Mouse (Mus musculus): ENCODE data around the gene Tln2. TPM values are rescaled to one million over a fixed set of nuclear protein-coding genes. Genes with fewer than 3 reads are reported as not detected.

Gene Tln2
- polyA plus RNA-seq (2014; fragmentation: Nextera tagmentation; extraction: Ambion mirVana), result 18.7 and 24.0 TPM in 2 replicates

GRCm38 (mm10) chr9:67559603-67560002 lies at the start of gene Tln2:
Gene Tln2 (minus strand): TSS chr9:67559703.
- Histone ChIP-seq H3K9ac (ENCODE audit: low read depth, low read length) (no peak within 1 kb of the TSS), H3K36me3 (ENCODE audit: control insufficient read depth, insufficient read depth, low read length) (no peaks in the 10 kb centered on the region), H3K27me3 (ENCODE audit: control insufficient read depth, insufficient read depth, low read length) (no peaks in the 10 kb centered on the region), H3K4me2 (replicated peaks; ENCODE audit: low read depth, low read length) (no peak within 1 kb of the TSS), H3K9me3 (ENCODE audit: control insufficient read depth, low read length) (peaks cover 3% of the 10 kb centered on the region; the same call in 1 of the 2 replicates), H3K27ac (ENCODE audit: low read depth, low read length) (no peak within 1 kb of the TSS), H3K4me3 (ENCODE audit: low read length) (no peak within 1 kb of the TSS), H3K4me1 (ENCODE audit: control insufficient read depth, insufficient read depth, low read length) (no peaks in the 10 kb centered on the region)
- 93% methylated on average over 4 of the region's 4 CpGs for WGBS
- no peak for ATAC-seq (ENCODE audit: low FRiP score, low TSS enrichment)

GRCm38 (mm10) chr9:67609226-67609625 lies 49.7 kb upstream of the Tln2 start:
- H3K27me3 ChIP-seq (ENCODE audit: control insufficient read depth, insufficient read depth, low read length), result no peaks in the 10 kb centered on the region
- 94% methylated on average over 1 of the region's 1 CpGs for WGBS

GRCm38 (mm10) chr9:67607786-67608366 lies 48.4 kb upstream of the Tln2 start:
- no peaks in the 10 kb centered on the region for H3K9me3 ChIP-seq (ENCODE audit: control insufficient read depth, low read length)
- no peak overlapping the region for H3K27ac ChIP-seq (ENCODE audit: low read depth, low read length)

More at GRCm38 (mm10) chr9:67609226-67609625, 49.7 kb upstream of the Tln2 start:
- ATAC-seq (ENCODE audit: low FRiP score, low TSS enrichment), result no peak
- peaks cover 5% of the 10 kb centered on the region; the same call in 1 of the 2 replicates for H3K4me1 ChIP-seq (ENCODE audit: control insufficient read depth, insufficient read depth, low read length)
- no peaks in the 10 kb centered on the region for H3K9me3 ChIP-seq (ENCODE audit: control insufficient read depth, low read length)
- H3K27ac ChIP-seq (ENCODE audit: low read depth, low read length), result no peak overlapping the region
- H3K9ac ChIP-seq (ENCODE audit: low read depth, low read length), result no peak overlapping the region
- no peaks in the 10 kb centered on the region for H3K36me3 ChIP-seq (ENCODE audit: control insufficient read depth, insufficient read depth, low read length)
- no peak overlapping the region for H3K4me2 ChIP-seq (replicated peaks; ENCODE audit: low read depth, low read length)
- no peak overlapping the region for H3K4me3 ChIP-seq (ENCODE audit: low read length)

DNA sequence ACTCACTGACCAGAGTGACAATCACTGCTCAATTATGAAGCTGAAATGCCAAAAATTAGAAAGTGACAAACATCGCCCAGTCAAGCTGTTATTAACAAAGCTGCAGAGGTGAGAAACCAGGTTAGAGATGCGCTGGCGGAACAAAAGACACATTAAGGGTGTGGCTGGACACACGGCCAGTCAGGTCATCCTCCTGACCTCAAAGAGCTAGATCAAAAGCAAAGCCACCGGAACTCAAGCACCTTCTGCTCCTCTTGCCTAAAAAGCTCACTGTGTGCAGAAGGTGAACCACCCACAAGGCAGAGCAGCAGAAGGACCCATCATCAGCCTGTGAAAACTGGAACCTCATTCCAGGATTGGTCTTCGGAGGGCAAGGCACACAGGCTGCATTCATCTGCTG lies 47.8 kb upstream of the Tln2 start:
- Histone ChIP-seq H3K27me3 (ENCODE audit: control insufficient read depth, insufficient read depth, low read length) (no peaks in the 10 kb centered on the region), H3K36me3 (ENCODE audit: control insufficient read depth, insufficient read depth, low read length) (no peaks in the 10 kb centered on the region), H3K4me3 (ENCODE audit: low read length) (no peak overlapping the region), H3K9me3 (ENCODE audit: control insufficient read depth, low read length) (no peaks in the 10 kb centered on the region), H3K4me2 (replicated peaks; ENCODE audit: low read depth, low read length) (no peak overlapping the region), H3K4me1 (ENCODE audit: control insufficient read depth, insufficient read depth, low read length) (peaks cover 5% of the 10 kb centered on the region; the same call in 1 of the 2 replicates), H3K9ac (ENCODE audit: low read depth, low read length) (no peak overlapping the region), H3K27ac (ENCODE audit: low read depth, low read length) (no peak overlapping the region)
- no peak for ATAC-seq (ENCODE audit: low FRiP score, low TSS enrichment)
- 69% methylated on average over 6 of the region's 6 CpGs for WGBS

More at GRCm38 (mm10) chr9:67607786-67608366, 48.4 kb upstream of the Tln2 start:
- Histone ChIP-seq H3K9ac (ENCODE audit: low read depth, low read length) (no peak overlapping the region), H3K27me3 (ENCODE audit: control insufficient read depth, insufficient read depth, low read length) (no peaks in the 10 kb centered on the region), H3K36me3 (ENCODE audit: control insufficient read depth, insufficient read depth, low read length) (no peaks in the 10 kb centered on the region), H3K4me3 (ENCODE audit: low read length) (no peak overlapping the region), H3K4me1 (ENCODE audit: control insufficient read depth, insufficient read depth, low read length) (peaks cover 5% of the 10 kb centered on the region; the same call in 1 of the 2 replicates), H3K4me2 (replicated peaks; ENCODE audit: low read depth, low read length) (no peak overlapping the region)
- WGBS, result 72% methylated on average over 9 of the region's 9 CpGs
- ATAC-seq (ENCODE audit: low FRiP score, low TSS enrichment), result no peak

GRCm38 (mm10) chr9:67605867-67606435 lies 46.4 kb upstream of the Tln2 start:
- H3K27me3 ChIP-seq (ENCODE audit: control insufficient read depth, insufficient read depth, low read length), result no peaks in the 10 kb centered on the region
- no peak overlapping the region for H3K9ac ChIP-seq (ENCODE audit: low read depth, low read length)
- H3K4me2 ChIP-seq (replicated peaks; ENCODE audit: low read depth, low read length), result no peak overlapping the region; the same call in 1 of the 2 replicates
- H3K4me1 ChIP-seq (ENCODE audit: control insufficient read depth, insufficient read depth, low read length), result peaks cover 5% of the 10 kb centered on the region; the same call in 1 of the 2 replicates
- peak overlapping the region; percentile 70 for H3K27ac ChIP-seq (ENCODE audit: low read depth, low read length)
- no peak overlapping the region for H3K4me3 ChIP-seq (ENCODE audit: low read length)
- no peaks in the 10 kb centered on the region for H3K36me3 ChIP-seq (ENCODE audit: control insufficient read depth, insufficient read depth, low read length)
- peak; percentile 62; the same call in 1 of the 2 replicates for ATAC-seq (ENCODE audit: low FRiP score, low TSS enrichment)
- WGBS, result 15% methylated on average over 7 of the region's 7 CpGs
- H3K9me3 ChIP-seq (ENCODE audit: control insufficient read depth, low read length), result no peaks in the 10 kb centered on the region

DNA sequence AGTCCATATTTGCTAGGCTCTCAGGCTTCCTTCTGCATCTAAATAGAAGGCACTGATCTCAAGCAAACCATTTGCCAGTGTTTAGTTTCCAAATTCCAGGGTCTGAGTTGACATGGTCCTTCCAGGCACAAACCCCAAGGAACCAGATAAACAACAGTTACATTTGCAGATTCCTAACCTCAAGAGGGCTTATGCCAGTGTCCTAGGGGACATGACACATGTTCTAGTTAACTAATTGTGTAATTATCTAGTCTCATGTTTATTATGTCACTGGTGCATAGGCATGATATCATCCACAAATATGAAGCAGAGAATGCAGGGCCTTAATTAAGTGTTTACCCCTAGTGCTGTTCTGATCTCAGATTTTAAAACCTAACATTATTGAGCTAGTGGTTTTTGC lies 45.4 kb upstream of the Tln2 start:
- no peak for ATAC-seq (ENCODE audit: low FRiP score, low TSS enrichment)
- H3K36me3 ChIP-seq (ENCODE audit: control insufficient read depth, insufficient read depth, low read length), result no peaks in the 10 kb centered on the region
- H3K4me1 ChIP-seq (ENCODE audit: control insufficient read depth, insufficient read depth, low read length), result peaks cover 5% of the 10 kb centered on the region; the same call in 1 of the 2 replicates
- H3K9me3 ChIP-seq (ENCODE audit: control insufficient read depth, low read length), result no peaks in the 10 kb centered on the region
- H3K27me3 ChIP-seq (ENCODE audit: control insufficient read depth, insufficient read depth, low read length), result no peaks in the 10 kb centered on the region
- no peak overlapping the region for H3K4me3 ChIP-seq (ENCODE audit: low read length)
- no peak overlapping the region for H3K4me2 ChIP-seq (replicated peaks; ENCODE audit: low read depth, low read length)
- H3K27ac ChIP-seq (ENCODE audit: low read depth, low read length), result no peak overlapping the region
- H3K9ac ChIP-seq (ENCODE audit: low read depth, low read length), result no peak overlapping the region

GRCm38 (mm10) chr9:67602347-67602746 lies 42.8 kb upstream of the Tln2 start:
- Histone ChIP-seq H3K4me1 (ENCODE audit: control insufficient read depth, insufficient read depth, low read length) (peaks cover 5% of the 10 kb centered on the region; the same call in 1 of the 2 replicates), H3K4me3 (ENCODE audit: low read length) (no peak overlapping the region), H3K36me3 (ENCODE audit: control insufficient read depth, insufficient read depth, low read length) (no peaks in the 10 kb centered on the region), H3K27me3 (ENCODE audit: control insufficient read depth, insufficient read depth, low read length) (no peaks in the 10 kb centered on the region), H3K9ac (ENCODE audit: low read depth, low read length) (no peak overlapping the region), H3K4me2 (replicated peaks; ENCODE audit: low read depth, low read length) (no peak overlapping the region), H3K9me3 (ENCODE audit: control insufficient read depth, low read length) (no peaks in the 10 kb centered on the region), H3K27ac (ENCODE audit: low read depth, low read length) (no peak overlapping the region)
- WGBS, result 93% methylated on average over 5 of the region's 5 CpGs
- ATAC-seq (ENCODE audit: low FRiP score, low TSS enrichment), result no peak

DNA sequence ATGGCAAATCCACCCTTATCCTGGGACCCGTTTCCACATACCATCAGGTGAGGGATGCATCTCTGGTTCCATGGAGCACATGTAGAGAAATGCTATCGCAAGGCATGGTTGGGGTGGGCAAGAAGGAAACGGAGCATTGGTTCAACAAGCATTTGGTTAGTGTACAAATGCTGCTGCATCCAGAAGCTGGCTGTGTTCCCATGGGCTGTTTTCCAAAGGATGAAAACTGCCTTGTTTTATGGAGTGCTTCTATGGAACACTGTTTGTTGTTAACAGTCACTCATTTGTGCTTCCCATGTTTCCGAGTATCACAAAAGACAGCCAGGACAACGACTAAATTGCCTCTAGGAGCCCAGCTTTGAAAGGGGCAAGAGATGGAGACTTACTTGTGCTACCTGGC lies 35.7 kb upstream of the Tln2 start:
- WGBS, result 92% methylated on average over 5 of the region's 5 CpGs

DNA sequence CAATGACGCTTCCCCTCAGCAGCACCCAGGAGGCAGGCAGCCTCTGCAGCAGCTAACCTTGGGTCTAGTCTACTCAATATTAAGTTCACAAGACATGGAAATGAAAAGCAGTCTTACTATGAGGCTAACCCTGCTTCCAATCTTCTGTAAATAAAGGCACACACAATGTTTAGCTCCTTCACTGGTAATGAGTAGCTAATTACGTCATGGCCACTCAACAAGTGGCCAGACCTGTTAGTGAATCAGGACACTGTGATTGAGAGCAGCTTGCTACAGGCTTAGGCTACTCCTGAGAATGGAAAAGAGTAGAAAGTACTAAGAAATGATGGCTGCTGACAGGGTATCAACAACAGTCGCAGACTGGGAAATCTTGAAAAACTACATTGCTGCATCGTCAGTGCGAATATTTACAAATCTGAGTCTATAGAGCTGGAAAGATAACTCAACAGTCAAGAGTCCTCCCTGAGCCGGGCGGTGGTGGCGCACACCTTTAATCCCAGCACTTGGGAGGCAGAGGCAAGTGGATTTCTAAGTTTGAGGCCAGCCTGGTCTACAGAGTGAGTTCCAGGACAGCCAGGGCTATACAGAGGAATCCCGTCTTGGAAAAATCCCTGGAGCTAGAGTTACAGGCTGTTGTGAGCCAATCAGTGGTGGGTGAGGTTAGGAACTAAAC lies 34.1 kb upstream of the Tln2 start:
- H3K27ac ChIP-seq (ENCODE audit: low read depth, low read length), result no peak overlapping the region
- H3K4me2 ChIP-seq (replicated peaks; ENCODE audit: low read depth, low read length), result no peak overlapping the region
- H3K9me3 ChIP-seq (ENCODE audit: control insufficient read depth, low read length), result no peaks in the 10 kb centered on the region
- H3K4me1 ChIP-seq (ENCODE audit: control insufficient read depth, insufficient read depth, low read length), result no peaks in the 10 kb centered on the region
- no peaks in the 10 kb centered on the region for H3K36me3 ChIP-seq (ENCODE audit: control insufficient read depth, insufficient read depth, low read length)
- H3K27me3 ChIP-seq (ENCODE audit: control insufficient read depth, insufficient read depth, low read length), result no peaks in the 10 kb centered on the region
- 92% methylated on average over 9 of the region's 9 CpGs for WGBS
- H3K9ac ChIP-seq (ENCODE audit: low read depth, low read length), result no peak overlapping the region
- no peak overlapping the region for H3K4me3 ChIP-seq (ENCODE audit: low read length)
- no peak for ATAC-seq (ENCODE audit: low FRiP score, low TSS enrichment)

More for the DNA sequence above, 35.7 kb upstream of the Tln2 start:
- Histone ChIP-seq H3K27ac (ENCODE audit: low read depth, low read length) (no peak overlapping the region), H3K4me3 (ENCODE audit: low read length) (no peak overlapping the region), H3K36me3 (ENCODE audit: control insufficient read depth, insufficient read depth, low read length) (no peaks in the 10 kb centered on the region), H3K4me1 (ENCODE audit: control insufficient read depth, insufficient read depth, low read length) (no peaks in the 10 kb centered on the region), H3K9ac (ENCODE audit: low read depth, low read length) (no peak overlapping the region), H3K4me2 (replicated peaks; ENCODE audit: low read depth, low read length) (no peak overlapping the region), H3K27me3 (ENCODE audit: control insufficient read depth, insufficient read depth, low read length) (no peaks in the 10 kb centered on the region), H3K9me3 (ENCODE audit: control insufficient read depth, low read length) (no peaks in the 10 kb centered on the region)
- no peak for ATAC-seq (ENCODE audit: low FRiP score, low TSS enrichment)
